Mouse (Mus musculus) midbrain, embryonic 14.5 days (tissue): ENCODE data around the gene Gmppb. TPM values are rescaled to one million over a fixed set of nuclear protein-coding genes. Genes with fewer than 3 reads are reported as not detected.

ENCODE experiments used
- ATAC-seq: fragments of 200-750 bp; cut with Nextera tagmentation; 2 replicates; pipeline ENCODE4 v1.8.0; 2017; ENCODE audit warnings: moderate number of reproducible peaks, moderate library complexity; ENCODE audit not compliant: low FRiP score, low TSS enrichment
- DNase-seq: peaks from one replicate; pipeline ENCODE4 v3.0.0-alpha.2; 2015
- H3K27ac ChIP-seq: fragments of 300-500 bp; sonication (generic); replicated peaks from 2 replicates; pipeline ENCODE4 v1.5.1; 2014; ENCODE audit warnings: mild to moderate bottlenecking, low read depth, low read length, moderate library complexity
- H3K27me3 ChIP-seq: fragments of 300-500 bp; sonication (generic); 2 replicates; pipeline ENCODE4 v1.6.1; 2014; ENCODE audit warnings: low read length, control low read depth, mixed read lengths; ENCODE audit not compliant: control insufficient read depth, insufficient read depth
- H3K36me3 ChIP-seq: fragments of 300-500 bp; sonication (generic); 2 replicates; pipeline ENCODE4 v1.6.1; 2014; ENCODE audit warnings: low read length, control low read depth; ENCODE audit not compliant: control insufficient read depth, insufficient read depth
- H3K4me1 ChIP-seq: fragments of 300-500 bp; sonication (generic); 2 replicates; pipeline ENCODE4 v1.6.1; 2014; ENCODE audit warnings: mild to moderate bottlenecking, antibody characterized with exemption, low read length, control low read depth; ENCODE audit not compliant: control insufficient read depth, insufficient read depth
- H3K4me2 ChIP-seq: fragments of 300-500 bp; sonication (generic); 2 replicates; pipeline ENCODE4 v1.6.1; 2014; ENCODE audit warnings: mild to moderate bottlenecking, low read length, moderate library complexity
- H3K4me3 ChIP-seq: fragments of 300-500 bp; sonication (generic); replicated peaks from 2 replicates; pipeline ENCODE4 v1.5.1; 2014; ENCODE audit warnings: low read depth, low read length
- H3K9ac ChIP-seq: fragments of 300-500 bp; sonication (generic); replicated peaks from 2 replicates; pipeline ENCODE4 v1.6.1; 2014; ENCODE audit warnings: mild to moderate bottlenecking, low read length, moderate library complexity
- H3K9me3 ChIP-seq: fragments of 300-500 bp; sonication (generic); 2 replicates; pipeline ENCODE4 v1.6.1; 2016; ENCODE audit warnings: low read length, control low read depth, mixed read lengths; ENCODE audit not compliant: control insufficient read depth
- WGBS: fragments of 180-500 bp; shearing (Covaris S2); extraction: QIAGEN DNeasy Blood & Tissue Kit; methylation state at CpG from one replicate; pipeline ENCODE4 v1.1.7; 2014; 5-methylcytosine and 5-hydroxymethylcytosine counted together
- polyA plus RNA-seq: library from polyadenylated mRNA; unstranded; fragments of >200 nt; fragmentation: Nextera tagmentation; extraction: Ambion mirVana; gene quantifications from 2 replicates; pipeline ENCODE4 v1.2.1, GENCODE M21; 2014

Gene Gmppb
- polyA plus RNA-seq, 1 experiment from 2014 or later, result 16.7 TPM

GRCm38 (mm10) chr9:108020741-108021140, 28.3 kb upstream of the Gmppb start:
- H3K4me1 ChIP-seq, result no peaks in the 10 kb centered on the region
- no peak overlapping the region for H3K9ac ChIP-seq
- DNase-seq (no peak), ATAC-seq (no peak)
- WGBS, result 96% methylated on average over 1 of the region's 1 CpGs
- H3K36me3 ChIP-seq, result peaks cover 22% of the 10 kb centered on the region
- no peak overlapping the region for H3K4me3 ChIP-seq
- no peak overlapping the region for H3K4me2 ChIP-seq
- no peaks in the 10 kb centered on the region for H3K27me3 ChIP-seq
- no peaks in the 10 kb centered on the region for H3K9me3 ChIP-seq
- H3K27ac ChIP-seq, result no peak overlapping the region

- WGBS, result 92% methylated on average over 3 of the region's 3 CpGs
- ATAC-seq, result no peak
- H3K4me1 ChIP-seq, result no peaks in the 10 kb centered on the region
Measured at GRCm38 (mm10) chr9:108023216-108023615, 25.8 kb upstream of the Gmppb start.

GRCm38 (mm10) chr9:108026584-108026983, 22.5 kb upstream of the Gmppb start:
- WGBS, result 91% methylated on average over 3 of the region's 3 CpGs
- H3K4me3 ChIP-seq, result no peak overlapping the region
- no peak overlapping the region for H3K4me2 ChIP-seq
- ATAC-seq, result no peak
- no peaks in the 10 kb centered on the region for H3K9me3 ChIP-seq
- H3K27ac ChIP-seq, result no peak overlapping the region
- H3K36me3 ChIP-seq, result peaks cover 43% of the 10 kb centered on the region
- H3K4me1 ChIP-seq, result no peaks in the 10 kb centered on the region
- DNase-seq, result no peak
- no peak overlapping the region for H3K9ac ChIP-seq
- no peaks in the 10 kb centered on the region for H3K27me3 ChIP-seq

More at GRCm38 (mm10) chr9:108023216-108023615, 25.8 kb upstream of the Gmppb start:
- no peak overlapping the region for H3K9ac ChIP-seq
- H3K4me3 ChIP-seq, result no peak overlapping the region
- no peak overlapping the region for H3K4me2 ChIP-seq
- DNase-seq, result no peak
- no peaks in the 10 kb centered on the region for H3K27me3 ChIP-seq
- peaks cover 38% of the 10 kb centered on the region for H3K36me3 ChIP-seq
- no peak overlapping the region for H3K27ac ChIP-seq
- no peaks in the 10 kb centered on the region for H3K9me3 ChIP-seq

GRCm38 (mm10) chr9:108027867-108028266, 21.2 kb upstream of the Gmppb start:
- Histone ChIP-seq H3K27me3 (no peaks in the 10 kb centered on the region), H3K4me1 (no peaks in the 10 kb centered on the region), H3K36me3 (peaks cover 51% of the 10 kb centered on the region), H3K4me3 (no peak overlapping the region), H3K27ac (no peak overlapping the region), H3K9me3 (no peaks in the 10 kb centered on the region), H3K4me2 (no peak overlapping the region), H3K9ac (no peak overlapping the region)
- DNase-seq (no peak), ATAC-seq (no peak)
- 99% methylated on average over 3 of the region's 3 CpGs for WGBS

GRCm38 (mm10) chr9:108032126-108032525, 16.9 kb upstream of the Gmppb start:
- H3K4me1 ChIP-seq, result no peaks in the 10 kb centered on the region
- no peak overlapping the region for H3K4me2 ChIP-seq
- no peak overlapping the region for H3K4me3 ChIP-seq
- DNase-seq (no peak), ATAC-seq (no peak)
- peaks cover 55% of the 10 kb centered on the region for H3K36me3 ChIP-seq
- no peak overlapping the region for H3K9ac ChIP-seq
- H3K27ac ChIP-seq, result no peak overlapping the region
- WGBS, result 94% methylated on average over 5 of the region's 5 CpGs
- H3K9me3 ChIP-seq, result no peaks in the 10 kb centered on the region
- H3K27me3 ChIP-seq, result no peaks in the 10 kb centered on the region

- no peak for ATAC-seq
- no peak for DNase-seq
- H3K4me3 ChIP-seq, result no peak overlapping the region
- H3K27me3 ChIP-seq, result no peaks in the 10 kb centered on the region
- 90% methylated on average over 2 of the region's 2 CpGs for WGBS
- H3K9me3 ChIP-seq, result no peaks in the 10 kb centered on the region
- H3K9ac ChIP-seq, result no peak overlapping the region
- no peak overlapping the region for H3K4me2 ChIP-seq
- H3K36me3 ChIP-seq, result peaks cover 63% of the 10 kb centered on the region
- H3K4me1 ChIP-seq, result no peaks in the 10 kb centered on the region
- no peak overlapping the region for H3K27ac ChIP-seq
Measured at GRCm38 (mm10) chr9:108035331-108036156, 13.5 kb upstream of the Gmppb start.

- Histone ChIP-seq H3K36me3 (peaks cover 66% of the 10 kb centered on the region), H3K9me3 (no peaks in the 10 kb centered on the region), H3K27ac (no peak overlapping the region), H3K4me3 (no peak overlapping the region), H3K27me3 (no peaks in the 10 kb centered on the region), H3K4me1 (0 out of 2 replicates have a peak, but pooled peaks cover 8% of the 10 kb centered on the region), H3K9ac (no peak overlapping the region), H3K4me2 (no peak overlapping the region)
- WGBS, result 97% methylated on average over 8 of the region's 8 CpGs
- ATAC-seq (no peak), DNase-seq (no peak)
Measured at GRCm38 (mm10) chr9:108044751-108045492, 4.1 kb upstream of the Gmppb start.

GRCm38 (mm10) chr9:108046582-108046981, 2.5 kb upstream of the Gmppb start:
- DNase-seq, result no peak
- 0 out of 2 replicates have a peak, but pooled peaks cover 8% of the 10 kb centered on the region for H3K4me1 ChIP-seq
- WGBS, result 87% methylated on average over 4 of the region's 4 CpGs
- ATAC-seq, result no peak
- H3K9ac ChIP-seq, result no peak overlapping the region
- peaks cover 66% of the 10 kb centered on the region for H3K36me3 ChIP-seq
- H3K9me3 ChIP-seq, result no peaks in the 10 kb centered on the region
- H3K27me3 ChIP-seq, result no peaks in the 10 kb centered on the region
- no peak overlapping the region for H3K4me2 ChIP-seq
- no peak overlapping the region for H3K27ac ChIP-seq
- H3K4me3 ChIP-seq, result no peak overlapping the region
